Mouse (Mus musculus) naive thymus-derived CD4-positive, alpha-beta T cell, adult 2 months (primary cell): ENCODE measurements at regions not wholly inside any gene's neighbourhood (a gene's known extent, or its start where the extent isn't known, plus 50 kb on each side); places are given as distances from the start of the nearest gene placed in this dataset.

ENCODE experiments used
- DNase-seq: peaks from one replicate; pipeline ENCODE4 v3.0.0-alpha.2; 2011; ENCODE audit warnings: low read depth

DNA sequence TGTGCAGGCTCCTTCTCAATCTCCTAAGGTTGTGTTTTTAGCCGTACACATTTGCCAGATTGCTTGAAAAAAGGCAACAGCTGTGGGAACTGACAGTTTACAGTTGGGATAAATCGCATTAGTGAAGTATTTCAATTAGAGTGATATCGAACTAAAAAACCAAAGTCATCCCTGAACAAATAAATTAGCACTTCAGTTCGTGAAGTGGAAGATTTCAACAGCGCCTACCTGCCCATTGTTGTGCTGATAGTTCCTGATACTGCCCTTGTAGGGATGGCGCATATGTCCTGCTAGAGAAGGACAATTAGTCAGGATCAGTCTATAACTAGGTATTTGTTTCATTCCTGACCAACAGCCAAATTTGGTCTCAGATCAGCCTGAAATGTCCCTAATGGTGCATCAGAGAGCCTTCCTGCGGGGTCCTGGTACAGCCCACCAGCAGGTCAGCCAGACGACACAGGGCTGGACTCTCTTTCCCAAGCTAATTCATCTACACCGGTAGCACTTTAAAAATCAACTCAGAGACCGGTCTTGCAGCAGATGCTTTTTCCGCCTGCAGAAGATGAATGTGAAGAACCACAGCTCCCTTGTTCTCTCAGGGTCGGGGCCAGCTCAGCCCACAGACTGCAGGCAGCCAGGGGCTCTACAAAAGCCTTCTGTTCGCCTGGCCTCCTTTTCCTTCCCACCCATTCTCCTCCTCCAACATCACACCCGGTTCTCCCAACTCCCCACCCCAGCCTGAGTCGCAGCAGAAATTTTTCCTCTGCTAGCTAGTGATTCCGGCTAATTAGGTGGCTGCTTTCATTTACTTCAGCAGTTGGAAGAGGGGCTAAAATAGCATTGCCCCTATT lies 146.1 kb downstream of the Psat1 start:
- DNase-seq, result no peak

DNA sequence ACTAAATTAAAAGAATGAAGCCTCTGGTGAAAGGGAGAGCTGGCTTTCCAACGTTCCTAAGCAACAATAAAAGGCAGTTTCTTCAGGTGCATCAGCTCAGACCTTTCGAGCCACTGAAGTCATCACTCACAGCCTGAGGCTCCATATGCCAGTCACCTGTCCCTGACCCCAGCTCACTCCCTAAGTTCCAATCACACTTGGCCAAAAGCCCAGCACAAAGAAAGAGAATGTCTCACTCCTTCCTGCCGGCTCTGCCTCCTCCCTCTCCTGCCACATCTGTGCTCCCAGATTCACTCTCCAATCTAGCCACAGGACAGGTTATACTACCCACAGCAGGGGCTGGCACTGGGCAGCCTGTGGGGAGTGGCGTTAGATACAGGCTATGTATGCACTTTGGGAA lies 150.7 kb downstream of the Psat1 start:
- DNase-seq, result no peak

DNA sequence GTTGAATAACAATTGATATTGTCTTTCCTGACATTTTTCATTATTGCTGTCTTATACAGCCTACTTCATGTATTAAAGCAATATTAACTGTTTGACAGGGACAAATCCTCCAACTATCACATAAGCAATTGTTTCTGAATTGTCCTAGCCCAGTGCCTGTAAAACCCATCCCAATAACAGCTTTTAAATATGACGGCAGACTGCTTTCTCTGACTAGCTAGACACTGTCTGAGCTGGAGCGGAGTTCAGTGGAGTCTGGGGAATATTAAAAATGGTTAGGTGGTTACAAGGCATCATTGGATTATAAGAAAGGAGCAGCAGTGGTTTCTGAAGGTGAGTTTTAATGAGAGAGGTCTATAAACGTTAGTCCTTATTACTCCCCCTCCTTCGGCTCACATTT lies 155.2 kb downstream of the Psat1 start:
- DNase-seq, result no peak

DNA sequence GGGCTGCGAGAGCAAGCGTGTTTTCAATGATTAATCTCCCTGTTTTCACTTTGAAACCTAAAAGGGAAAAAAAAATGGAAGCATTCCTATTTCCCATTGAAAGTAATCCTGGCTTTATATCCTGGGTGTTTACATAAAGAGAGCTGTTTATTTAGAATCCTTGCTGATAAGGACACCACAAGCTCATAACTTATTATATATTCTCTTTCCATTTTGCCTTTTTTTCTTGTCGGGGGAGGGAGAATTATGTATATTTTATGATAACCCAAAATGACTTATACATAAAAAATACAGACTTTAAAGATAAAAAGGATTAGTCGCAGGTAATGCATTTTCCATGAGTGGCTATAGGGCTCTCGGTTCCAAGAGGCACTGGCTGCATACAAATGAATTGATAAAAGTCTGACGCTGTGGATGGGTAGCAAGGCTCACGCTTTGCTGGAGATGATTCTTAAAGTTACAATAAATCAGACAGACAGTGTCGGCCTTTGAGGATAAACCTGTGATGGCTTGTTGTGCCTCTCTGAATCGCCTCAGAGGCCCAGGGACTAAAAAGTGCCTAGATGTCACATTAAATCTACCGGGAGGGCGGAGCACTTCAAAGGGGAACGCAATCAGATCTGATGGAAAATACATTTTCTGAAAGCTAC lies 155.7 kb downstream of the Psat1 start:
- DNase-seq, result no peak

DNA sequence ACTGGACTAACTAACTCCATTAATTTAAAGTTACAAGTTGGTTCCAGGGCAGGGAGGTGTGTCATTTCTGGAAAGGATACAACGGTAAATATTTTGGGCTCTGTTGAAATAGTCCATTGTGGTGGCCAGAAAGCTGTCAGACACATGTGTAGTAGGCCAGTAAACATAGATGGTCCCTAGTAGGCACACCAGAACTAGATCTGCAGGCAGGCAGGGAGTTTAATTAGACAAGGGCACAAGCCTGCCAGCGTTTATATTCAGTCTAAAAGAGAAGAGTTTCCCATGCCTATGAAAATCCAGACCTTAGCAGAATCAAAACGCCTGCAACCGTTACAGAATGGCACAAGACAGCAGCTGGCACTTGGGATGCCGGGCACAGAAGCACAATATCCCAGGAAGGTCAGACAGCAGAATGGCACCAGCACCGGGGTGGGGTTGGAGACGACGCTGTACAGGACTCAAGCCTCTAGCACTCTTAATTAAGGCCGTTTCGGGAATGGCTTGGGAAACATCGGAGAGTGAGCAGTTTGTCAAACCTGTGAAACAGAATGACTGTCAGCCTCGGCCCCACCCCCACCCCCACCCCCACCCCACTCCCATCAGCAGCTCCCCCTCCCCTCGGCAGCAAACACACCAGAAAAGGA lies 156.4 kb downstream of the Psat1 start:
- no peak for DNase-seq

DNA sequence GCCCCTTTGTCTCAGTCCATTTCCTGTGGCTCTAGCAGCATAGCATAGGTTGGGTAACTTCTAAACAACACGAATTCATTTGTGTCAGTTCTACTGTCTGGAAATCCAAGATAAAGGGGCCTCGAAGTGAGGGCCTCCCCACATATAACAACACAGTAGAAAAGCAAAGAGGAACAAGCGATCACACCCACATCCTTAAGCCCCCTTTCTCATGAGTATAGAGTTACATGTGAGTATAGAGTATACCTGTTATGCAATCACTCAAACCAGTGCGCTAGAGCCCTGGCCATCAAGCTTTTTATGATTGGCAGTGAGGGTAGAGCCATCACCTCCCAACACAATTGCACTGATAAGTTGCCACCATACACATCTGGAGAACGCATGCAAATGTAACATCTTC lies 157.4 kb downstream of the Psat1 start:
- DNase-seq, result no peak

DNA sequence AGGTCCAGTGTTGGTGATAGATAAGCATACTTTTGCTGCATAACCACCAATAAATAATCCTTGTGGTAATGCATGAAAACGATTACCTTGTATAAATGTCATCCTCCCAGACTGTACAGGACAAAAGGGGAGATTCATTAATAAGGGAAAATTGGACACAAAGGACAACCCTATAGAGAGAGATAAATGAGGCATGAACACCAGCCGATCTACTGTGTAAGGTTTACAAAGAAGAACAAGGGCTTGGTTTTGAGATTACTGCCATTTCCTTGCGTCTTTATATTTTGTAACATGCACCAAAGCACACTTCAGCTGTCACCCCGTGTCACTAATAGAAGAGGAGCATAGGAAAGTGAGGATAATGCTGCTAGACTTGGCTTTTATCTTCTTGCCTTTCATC lies 162.5 kb downstream of the Psat1 start:
- DNase-seq, result no peak

DNA sequence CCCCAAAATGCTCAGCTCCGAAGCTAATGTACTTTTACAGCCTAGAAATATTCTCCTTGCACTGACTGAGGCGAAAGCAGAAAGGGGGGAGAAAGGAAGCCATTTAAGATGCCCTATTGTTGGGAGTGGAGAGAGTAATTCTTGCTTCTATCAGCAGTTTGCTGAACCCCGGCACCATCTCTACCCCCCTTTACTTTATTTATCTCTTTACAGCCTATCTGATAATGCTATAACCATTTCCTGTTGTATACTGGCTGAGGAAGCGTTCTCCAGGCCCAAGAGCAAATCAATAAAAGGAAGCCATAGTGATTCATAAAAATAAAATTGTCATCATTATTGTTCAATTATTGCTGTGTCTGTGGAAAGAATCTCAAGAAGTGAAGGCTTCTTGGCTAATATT lies 177.5 kb downstream of the Psat1 start:
- no peak for DNase-seq

DNA sequence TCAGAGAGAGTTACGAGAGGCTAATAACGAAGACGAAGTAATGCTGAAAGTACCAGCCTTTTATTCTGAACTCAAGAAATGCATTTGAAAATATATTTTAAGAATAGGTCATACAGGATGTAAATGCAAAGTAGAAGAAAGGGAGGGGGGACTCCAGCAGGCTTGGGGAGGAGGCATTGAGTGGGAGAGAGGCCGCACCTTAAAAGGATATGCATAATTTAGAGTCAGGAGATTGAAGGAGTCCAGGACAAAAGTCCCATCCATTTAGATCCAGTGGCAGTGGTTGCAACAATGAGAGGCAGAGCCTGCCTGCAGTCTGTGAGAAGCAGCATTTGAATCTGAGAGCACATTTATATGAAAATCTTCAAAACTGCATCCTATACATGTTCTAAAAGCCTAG lies 186.1 kb downstream of the Psat1 start:
- no peak for DNase-seq

DNA sequence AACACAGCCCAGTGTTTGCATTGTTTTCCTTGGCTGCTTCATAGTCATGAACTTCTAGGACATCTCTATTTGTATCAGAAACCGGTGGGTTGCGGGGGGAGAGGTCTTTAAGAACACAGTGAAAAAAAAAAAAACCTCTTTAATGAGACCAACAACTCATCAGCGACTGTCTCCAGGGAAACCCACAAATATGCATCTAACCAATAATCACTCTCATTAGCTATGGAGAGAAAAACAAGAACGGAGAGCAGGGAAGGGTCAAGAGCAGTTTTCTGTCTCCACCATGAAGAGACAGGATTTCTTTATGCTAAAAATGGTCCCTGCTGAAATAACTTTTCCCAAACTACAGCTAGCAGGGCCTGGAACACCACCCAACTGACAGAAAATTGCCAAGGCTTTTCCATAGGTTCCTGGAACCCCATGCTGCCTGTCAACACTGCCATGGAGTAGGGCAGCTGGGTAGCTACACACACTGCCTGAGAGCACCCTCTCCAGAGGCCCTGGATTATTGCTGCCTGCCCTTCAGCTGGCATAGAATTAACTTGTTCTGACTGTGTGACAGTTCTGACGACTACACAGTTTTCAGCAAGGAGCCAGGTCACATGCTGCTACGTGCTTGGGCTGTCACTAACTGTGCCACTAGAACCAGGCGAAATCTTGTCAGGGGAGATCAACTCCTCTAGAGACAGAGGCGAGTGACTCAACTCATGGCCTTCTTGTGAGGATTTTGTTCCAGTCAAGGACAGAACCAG lies 201.9 kb downstream of the Psat1 start:
- DNase-seq, result no peak

DNA sequence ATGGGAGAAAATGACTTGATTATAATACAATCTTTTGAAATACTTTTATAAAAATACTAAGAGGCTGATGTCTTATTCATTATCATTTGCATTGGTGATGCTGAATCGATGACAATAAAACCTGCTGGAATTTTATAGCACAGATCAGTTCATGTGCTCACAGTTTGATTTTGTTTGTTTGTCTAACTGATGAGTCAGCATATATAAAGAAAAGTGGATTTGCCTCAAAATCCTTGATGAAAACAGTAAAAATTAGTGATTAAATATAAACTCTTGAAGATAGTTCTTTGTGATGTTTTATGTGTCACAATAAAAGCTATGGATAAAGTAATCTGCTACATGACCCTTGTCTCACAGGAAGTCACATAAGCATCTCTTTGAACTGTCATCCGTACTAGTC lies 210.9 kb downstream of the Psat1 start:
- DNase-seq, result no peak

DNA sequence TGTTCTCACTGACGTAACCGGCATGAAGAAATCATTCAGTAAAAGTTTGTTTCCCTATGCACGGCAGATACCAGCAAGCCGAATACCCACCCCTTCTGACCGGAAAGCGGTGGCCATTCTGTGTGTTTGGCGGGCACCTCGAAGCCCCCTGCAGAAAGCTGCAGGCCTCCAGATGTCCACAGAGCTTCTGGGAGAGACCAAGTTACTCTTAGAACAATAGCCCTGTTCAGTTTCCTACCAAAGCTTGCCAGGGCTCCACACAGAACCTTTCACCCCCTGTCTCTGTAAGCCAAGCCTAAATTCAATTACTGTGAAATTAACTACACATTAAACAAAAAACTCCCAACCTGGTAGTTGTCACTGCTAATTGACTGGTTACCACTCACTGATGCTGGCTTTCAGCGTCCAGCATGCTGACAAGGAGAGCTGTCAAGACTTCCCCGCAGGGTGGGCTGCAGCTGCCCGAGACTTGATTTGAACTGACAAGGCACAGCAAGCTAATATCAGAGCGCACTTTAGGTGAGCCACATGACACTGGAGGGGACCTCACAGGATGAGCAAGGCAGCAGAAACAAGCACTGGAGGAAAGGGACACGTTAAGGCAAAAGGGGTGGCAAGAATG lies 220.2 kb downstream of the Psat1 start:
- DNase-seq, result no peak

DNA sequence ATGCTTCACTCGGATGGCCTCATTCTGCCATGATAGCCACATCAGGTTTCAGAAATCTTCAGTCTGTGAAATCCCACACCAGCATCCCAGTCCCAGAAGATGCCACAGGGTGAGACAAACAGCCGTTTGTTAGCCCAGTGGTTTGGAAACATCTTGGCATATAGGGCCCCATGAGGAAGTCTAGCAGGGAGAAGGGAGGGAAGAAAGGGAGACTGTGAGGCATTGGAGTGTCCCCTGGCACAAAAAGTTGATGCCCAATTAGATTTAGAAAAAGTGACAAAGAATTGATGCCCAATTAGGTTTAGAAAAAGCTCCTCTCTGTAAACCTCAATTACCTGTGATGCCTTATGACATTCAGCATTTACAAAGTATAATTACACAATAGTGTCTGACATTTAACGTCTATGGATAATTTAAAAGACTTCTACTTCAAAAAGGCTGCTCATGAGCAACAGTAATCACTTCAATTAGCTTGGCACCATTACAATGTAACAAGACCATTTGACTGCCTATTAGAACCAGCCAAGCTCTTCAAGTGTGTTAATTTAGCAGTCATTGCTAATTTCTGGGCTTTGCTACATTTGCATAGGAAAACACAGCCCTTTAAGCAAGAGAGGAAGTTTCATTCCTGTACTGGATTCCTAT lies 254.6 kb downstream of the Psat1 start:
- no peak for DNase-seq

DNA sequence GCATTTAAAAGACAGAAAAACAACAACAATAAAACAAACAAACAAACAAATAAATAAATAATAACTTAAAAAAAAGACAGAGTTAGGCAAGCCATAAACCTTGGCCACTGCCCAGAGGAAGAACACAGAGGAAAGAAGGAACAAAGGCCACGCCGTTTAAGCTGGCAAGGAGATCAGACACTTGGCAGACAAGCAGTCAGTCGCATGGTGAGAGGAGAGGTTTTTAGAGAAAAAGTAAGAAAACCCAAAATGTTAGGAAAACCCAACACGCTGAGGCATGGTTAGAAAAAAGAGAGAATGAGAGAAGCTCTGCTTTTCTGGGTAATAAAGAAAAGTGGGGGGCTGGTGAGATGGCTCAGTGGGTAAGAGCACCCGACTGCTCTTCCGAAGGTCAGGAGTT lies 277.1 kb downstream of the Psat1 start:
- no peak for DNase-seq

DNA sequence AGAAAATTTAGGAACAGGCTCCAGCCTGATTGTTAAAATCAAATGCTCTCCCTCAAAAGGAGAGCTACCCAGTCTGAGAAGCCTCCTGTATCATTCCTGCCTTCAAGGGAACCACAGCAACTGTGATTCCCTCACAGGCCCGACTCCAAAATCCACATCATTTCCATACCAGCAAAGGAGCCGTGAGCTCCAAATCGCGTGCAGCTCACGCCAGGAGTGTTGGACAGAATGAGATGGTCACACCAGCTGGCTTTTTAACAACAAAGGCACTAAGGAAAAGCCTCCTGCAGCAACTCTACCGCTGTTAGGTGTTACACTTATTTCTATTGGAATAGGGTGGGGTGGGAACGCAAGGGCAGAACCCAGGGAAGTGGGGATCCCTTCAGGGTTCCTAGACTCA lies 277.6 kb downstream of the Psat1 start:
- no peak for DNase-seq

DNA sequence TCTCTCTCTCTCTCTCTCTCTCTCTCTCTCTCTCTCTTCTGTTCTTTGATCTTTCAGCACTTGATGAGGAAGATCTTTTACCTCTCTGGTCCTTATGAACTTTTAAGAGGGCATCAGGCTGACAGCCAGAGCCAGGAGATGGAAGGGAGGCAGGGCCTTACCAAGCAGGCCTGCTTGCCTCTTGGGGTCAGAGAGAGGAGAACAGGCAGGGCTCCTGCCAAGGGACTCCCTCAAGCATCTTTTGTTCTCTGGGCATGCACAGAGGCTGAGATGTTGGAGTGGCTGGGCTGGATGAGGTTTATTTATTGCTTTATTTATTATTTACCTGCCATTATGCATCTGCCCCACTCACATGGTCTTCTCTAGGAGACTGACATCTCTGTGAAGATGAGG lies 278.5 kb downstream of the Psat1 start:
- DNase-seq, result no peak

DNA sequence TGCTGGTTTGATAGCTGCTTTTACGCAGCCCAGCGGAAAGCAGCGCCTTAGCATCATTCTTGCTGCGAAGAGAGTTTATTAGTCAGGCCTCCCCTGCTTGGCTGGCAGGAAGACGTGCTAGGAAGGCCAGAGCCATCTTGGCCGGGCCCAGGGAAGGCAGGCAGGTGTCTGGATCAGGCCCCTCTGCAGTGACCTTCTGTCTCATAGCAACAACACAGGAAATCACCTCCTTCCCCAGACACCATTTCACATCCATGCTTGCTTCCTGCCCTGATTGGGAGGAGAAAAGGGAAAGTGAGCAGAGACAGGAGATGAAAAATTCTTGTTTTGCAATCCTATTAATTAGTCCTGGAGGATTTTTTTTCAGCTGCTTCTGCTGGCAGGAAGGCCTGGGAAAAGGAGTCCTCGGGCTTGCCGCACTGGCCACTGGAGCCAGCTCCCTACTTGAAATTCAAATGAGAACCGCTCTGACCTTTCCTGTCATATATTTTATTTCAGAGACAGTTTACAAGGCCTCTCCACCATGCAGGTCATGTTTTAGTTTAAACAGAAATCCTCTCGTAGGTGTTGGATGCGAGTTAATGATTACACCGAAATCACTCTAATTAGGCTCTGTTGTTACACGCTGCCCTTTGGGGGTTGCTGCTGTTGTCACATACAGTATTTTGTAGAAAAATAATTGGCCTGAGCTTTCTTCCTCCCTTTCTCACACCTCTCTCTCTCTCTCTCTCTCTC lies 279.1 kb downstream of the Psat1 start:
- no peak for DNase-seq

DNA sequence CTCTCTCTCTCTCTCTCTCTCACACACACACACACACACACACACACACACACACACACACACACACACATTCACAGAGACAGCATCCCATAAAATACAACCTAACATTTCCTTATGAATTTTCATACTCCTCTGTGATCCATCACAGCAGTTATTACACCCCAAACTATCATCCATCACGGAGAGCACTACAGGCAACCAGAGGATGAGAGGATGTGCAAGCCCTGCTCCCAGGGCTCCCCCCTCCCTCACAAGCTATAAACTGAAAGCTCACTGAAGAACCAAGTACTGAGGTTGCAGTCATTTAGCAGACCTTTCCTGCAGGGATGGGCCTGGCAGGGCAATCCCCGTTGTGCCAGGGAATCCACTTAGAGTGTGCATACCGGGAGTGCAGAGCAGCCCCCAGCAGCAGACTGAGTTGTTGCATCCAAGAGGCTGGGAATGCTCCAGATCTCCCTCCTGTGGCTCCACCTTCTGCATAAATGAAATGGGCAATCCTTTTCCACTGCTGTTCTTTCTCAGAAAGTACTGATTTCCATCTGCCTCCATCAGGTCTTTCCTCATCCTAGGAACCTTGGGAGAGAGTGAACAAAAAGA lies 283.4 kb downstream of the Psat1 start:
- no peak for DNase-seq

DNA sequence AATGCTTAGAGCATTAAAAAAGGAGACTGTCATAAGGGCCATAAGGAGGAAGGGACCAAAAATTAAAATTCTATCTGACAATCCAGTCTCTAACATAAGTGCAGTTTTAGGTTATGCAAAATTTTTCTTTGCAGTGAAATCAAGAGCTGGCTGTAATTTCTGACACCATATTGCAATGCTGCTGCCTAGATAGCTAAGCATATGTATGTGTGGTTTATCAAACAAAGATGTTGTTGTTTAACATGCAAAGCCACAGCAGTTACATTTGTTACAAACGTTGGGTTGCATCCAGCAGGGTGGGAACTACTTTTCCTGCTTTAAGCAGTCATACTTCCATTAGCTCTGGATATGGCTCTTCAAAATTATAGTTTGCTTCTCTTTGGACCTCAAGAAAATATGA lies 288.5 kb downstream of the Psat1 start:
- no peak for DNase-seq

DNA sequence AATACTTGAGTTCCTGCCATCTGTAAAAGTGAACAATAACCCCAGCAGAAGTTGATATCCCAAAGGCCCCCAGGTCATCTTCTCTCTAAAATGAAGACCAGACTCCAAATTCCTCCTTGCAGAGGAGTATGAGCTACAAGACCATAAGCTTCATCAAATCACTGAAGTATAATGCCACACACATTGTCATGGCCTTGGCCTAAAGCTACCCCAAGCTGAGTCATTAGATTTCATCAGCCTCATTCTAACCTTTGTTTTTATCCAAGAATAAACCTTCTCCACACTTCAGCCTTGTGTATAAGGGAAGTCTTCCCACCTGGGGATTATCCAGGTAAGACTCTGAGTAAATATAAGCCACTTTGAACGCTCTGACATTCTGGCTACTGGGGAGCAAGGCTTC lies 289.3 kb downstream of the Psat1 start:
- no peak for DNase-seq

DNA sequence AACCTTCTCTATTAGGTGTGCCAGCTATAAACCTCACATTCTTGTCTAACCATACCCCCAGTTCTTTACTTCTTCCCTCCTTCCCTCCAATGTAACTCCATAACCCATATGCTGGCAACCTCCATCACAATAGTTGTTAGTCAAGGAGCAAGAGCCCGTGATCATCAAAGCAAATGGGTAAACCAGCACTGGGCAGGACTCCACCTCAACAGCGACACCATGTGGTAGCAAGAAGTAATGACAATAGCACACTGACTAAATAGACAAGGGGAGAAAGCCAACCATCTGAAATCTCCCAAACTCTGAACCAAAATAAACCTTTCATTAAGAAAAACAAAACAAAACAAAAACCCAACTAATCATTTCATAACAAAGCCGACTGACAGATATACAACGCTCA lies 297.8 kb downstream of the Psat1 start:
- DNase-seq, result peak; percentile 10
